Mouse (Mus musculus) cerebellum, postnatal 36 days (tissue): ENCODE data around the gene Ddx19b.
"Not testable (repeated sequence)": the region's sequence is repeated elsewhere in the genome, so short reads cannot be mapped to it uniquely, and the experiment has no call there.

ENCODE experiments used
- DNase-seq, 2 experiments: peaks; one replicate each; pipeline ENCODE4 v3.0.0; 2021 to 2022; ENCODE audit warnings: mixed read lengths in 2 of 2

Gene Ddx19b

DNA sequence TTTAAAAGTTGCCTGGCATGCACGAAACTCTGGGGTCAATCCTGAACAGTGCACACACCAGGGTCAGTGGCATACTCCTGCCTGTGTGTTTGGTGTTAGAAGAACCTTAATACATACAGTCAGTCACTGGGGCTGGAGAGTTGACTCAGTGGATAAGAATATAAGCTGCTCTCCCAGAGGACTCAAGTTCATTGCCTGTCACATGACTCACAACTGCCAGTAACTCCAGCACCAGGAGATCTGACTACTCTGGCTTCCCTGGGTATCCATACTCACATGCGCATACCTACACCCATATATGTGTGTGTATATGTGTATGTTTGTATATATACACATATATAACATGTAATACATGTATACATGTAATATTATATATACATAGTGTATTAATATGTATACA lies 68.5 kb downstream of the Ddx19b start:
- no peak for DNase-seq

DNA sequence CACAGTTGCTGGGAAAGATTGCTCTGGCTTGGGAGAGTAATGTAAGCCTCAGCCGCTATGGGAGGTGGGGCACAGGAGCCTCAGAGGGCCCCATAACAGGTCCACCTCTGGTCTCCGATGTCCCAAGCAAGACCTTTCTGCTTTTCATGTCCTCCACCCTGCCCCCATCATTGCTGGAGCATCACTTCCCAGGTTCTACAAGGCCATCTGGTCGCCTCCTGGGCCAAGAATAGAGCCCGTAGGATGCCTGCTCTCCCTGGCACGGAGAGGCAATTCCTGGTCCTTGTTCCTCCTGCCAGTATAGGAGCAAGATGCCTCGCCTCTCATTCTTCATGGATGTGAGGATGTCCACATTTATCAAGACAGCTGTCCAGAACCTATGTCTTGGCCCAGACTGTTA lies 71.6 kb downstream of the Ddx19b start:
- peak; percentile 92 to 94 for DNase-seq

DNA sequence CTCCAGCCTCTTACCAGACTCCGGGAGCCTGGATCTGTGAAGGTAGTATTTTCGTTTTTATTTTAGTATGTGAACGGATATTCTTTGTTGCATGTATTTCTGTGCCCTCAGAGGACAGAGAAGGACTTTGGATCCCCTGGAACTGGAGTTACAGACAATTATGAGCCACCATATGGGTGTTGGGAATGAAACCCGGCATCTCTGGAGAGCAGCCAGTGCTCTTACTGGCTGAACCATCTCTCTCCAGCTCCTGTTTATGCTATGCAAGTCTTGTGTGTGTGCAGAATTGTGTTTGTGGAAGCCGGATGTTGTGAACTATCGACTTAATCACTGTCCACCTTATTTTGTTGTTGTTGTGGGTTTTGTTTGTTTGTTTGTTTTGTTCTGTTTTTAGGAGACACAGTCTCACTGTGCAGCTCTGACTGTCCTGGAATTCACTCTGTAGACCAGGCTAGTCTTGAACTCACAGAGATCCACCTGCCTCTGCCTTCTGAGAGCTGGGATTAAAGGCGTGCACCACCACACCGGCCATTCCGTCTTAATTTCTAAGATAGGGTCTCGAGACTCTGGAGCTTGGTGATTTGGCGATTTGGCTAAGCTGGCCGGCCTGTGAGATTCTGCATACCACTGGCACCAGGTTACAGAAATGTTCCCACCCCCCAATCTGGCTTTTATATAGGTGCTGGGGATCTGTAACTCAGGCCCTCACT lies 72.3 kb downstream of the Ddx19b start:
- peak; percentile 88 to 91 for DNase-seq

DNA sequence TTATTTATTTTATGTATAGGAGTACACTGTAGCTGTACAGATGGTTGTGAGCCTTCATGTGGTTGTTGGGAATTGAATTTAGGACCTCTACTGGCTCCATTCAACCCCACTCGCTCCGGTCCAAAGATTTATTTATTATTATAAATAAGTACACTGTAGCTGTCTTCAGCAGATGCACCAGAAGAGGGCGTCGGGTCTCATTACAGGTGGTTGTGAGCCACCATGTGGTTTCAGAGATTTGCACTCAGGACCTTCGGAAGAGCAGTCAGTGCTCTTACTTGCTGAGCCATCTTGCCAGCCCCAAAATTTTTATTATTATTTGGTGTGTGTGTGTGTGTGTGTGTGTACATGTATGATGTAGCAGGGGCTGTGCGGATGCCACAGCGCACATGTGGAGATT lies 73.0 kb downstream of the Ddx19b start:
- not testable (repeated sequence) for DNase-seq

DNA sequence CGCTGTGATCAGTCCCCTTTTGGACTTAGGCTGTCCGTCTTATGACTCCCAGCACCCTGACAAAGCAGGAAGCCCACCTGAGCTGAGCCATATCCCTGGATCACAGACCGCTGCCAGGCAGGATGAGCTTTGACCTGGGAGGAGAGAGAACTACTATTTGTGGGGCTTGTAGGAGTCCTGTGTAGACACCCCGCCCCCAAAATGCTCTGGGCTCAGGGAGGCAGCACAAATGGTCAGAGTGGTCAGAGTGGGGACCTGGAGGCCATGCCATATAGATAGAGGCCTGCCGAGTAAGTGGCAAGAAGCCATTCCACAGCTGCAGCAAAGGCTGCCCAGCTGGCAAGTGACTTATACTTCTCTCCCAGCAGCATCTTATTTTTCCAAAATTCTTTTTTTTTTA lies 73.4 kb downstream of the Ddx19b start:
- DNase-seq = peak; percentile 42 to 50

DNA sequence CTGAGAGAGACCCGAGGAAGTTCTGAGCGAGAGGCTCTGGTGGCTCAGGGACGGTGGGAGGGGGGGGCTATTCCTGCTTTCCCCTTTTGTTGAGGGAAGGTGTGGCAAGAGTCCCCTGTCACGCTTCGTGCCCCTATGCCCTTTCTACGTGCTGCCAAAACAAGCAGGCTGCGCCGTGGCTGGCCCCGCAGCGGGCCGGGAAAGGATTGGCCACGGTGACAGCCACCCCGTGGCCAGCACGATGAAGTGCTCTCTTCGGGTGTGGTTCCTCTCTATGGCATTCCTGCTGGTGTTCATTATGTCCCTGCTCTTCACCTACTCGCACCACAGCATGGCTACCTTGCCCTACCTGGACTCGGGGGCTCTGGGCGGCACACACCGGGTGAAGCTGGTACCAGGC lies 74.1 kb downstream of the Ddx19b start:
- peak; percentile 76 to 79 for DNase-seq

DNA sequence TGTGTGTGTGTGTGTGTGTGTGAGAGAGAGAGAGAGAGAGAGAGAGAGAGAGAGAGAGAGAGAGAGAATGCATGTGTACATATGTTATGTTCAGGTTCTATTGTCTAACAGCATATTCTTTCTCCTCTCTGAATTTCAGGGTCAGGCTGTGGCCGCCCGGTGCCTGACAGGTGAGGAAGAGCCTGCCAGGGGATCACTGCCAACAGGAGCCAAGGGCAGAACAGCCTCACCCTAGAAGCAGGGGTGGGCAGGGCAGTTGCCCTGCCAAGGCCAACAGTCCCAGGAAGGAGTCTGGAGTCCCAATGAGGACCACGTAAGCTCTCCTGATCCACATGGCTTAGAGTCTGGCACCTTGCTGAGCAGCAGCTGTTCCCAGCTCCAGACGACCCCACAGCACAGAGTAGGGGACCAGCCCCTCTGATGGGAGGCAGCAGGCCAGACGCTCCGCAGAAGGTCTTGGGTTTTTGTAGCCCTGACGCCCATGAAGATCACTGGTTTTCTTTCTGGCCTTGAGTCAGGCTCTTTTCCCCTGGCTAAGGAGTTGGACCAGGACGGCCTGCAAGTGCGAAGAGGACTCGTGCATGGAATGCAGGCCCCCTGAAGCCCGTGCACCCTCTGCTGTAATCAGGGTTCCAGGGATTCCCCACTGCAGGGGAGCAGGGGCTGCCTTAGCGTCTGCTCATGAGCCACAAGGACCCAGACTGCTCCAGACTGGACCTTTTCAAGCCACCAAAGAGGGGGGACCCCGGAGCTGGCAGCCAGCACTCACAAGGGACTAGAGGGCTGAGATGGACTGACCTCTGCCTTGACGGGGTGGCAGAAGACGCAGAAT lies 74.7 kb downstream of the Ddx19b start:
- peak; percentile 59 to 68 for DNase-seq

DNA sequence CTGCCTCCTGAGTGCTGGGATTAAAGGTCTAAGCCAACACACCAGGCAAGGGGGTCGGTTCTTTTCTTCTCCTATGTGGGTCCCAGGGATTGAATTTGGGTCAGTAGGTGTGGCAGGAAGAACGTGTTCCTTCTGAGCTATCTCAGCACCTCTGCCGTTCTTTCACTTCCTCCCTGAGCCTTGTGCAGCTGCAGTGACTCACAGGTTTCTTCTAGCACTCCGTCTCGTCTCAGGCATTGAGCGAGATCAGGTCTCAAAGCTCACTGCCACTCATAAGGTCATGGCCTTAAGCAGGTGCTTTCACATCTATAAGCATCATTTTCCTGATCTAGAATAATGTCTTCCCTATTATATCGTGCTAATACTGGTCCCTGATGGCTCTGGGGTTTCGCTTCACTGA lies 76.8 kb downstream of the Ddx19b start:
- no peak for DNase-seq
